Mouse (Mus musculus) lung, adult 18-20 months (tissue): ENCODE measurements around the gene Rnf32.

Source experiments
- DNase-seq, 2 experiments: peaks; one replicate each; pipeline ENCODE4 v3.0.0; 2022; ENCODE audit warnings: mixed read lengths in 2 of 2

The Rnf32 gene

DNA sequence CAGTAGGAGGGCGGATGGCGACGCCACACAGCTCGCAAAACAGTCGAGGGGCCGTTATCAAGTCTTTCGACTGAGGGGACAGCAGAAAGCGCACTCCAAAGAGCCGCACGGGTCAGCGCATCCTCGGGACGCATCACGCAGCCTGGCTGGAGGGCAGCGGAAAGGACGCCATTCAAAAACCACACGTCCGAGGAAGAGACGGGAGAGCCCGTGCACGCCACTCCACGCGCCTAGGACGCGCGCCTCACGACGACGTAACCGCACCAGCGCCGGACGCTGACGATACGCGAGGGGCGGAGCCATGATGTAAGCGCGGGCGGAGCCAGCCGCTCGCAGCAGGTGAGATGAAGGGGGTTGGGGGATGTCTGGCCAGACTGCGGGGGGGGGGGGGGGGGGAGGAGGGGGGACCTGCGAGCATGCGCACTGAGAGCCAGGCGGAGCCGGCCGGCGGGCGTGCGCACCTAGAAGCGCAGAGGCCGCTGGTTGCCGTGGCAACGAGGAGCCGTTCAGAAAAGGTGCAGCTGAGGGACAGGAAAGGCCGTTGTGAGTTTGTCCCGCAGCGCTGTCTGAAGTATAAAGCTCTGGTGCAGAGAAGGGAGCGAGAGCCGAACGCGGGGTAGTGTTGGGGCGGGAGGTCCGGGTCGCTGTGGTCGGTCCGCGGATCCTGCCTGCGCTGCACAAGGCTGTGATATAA is at the start of gene Rnf32:
Gene Rnf32 (plus strand): TSS at position 423 of the 694 bp plus-strand sequence.
- peak; percentile 84 to 88 for DNase-seq

DNA sequence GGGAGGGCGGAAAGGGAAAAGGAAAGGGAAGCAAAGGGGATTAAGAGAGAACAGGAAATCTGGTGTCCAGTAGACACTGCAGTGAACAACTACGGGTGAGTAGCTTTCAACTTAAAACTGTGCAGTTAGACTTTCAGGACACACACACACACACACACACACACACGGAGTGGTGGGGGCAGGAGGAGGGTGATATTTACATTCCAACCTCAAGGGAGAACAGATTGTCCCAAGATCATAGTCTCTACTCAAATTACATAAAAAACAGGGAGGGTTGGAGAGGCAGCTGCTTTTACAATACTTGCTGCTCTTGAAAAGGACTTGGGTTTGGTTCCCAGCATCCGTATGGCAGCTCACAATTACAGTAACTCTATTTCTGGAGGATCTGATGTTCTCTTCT is 45.6 kb upstream of the Rnf32 start:
- peak in 1 of 2 experiments; percentile 2 for DNase-seq

DNA sequence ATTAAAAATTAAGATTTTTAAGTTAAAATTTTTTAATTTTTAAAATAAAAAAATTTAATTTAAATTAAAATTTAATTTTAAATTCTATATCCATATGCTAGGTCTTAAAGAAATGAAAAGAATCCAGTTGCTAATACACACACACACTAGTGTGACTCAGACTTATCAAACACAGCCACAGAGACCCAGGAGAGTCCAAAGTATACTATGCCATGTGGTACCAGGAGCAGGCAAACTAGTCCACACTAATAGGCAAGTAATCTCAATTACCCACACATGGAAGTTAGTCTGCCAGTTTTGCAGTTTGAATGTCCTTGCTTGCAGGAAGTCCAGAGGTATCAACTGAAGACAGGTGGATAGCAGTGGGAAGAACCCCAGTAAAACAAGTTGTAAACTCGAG is 35.9 kb upstream of the Rnf32 start:
- no peak for DNase-seq

DNA sequence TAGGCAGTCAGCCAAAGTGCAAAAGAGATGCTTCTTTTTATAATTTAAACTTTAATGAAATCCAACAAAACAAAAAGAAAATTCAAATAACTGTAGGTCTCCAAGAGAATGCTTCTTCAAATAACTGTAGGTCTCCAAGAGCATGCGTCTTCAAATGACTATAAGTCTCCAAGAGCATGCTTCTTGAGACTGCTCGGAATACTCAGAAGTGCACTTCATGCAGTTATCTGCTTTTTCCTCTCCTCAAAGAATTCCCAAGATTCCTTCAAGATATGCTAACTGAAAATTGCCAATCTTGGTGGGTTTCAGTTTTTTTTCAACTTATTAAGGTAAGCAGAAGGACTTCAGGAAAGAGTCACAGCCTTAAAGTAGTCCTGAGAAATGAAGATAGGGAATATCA is 28.8 kb upstream of the Rnf32 start:
- DNase-seq = no peak

DNA sequence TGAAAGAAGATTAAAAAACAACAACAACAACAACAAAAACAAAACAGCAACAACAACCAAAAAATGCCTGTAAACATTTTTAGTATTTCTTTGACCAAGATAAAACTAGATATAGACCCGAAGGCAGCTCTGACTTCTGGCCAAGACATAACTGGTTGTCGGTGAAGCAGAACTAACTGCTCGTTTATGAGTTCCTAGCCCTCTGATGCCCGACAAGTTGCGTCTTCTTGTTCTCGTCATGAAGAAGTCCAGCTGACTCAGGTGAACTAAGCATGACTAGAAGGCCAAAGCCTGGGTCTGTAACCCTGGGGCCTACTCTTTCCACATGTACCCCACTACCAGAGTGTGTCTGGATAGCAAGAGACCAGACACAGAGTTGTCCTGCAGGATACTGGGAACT is 25.6 kb upstream of the Rnf32 start:
- DNase-seq = no peak

DNA sequence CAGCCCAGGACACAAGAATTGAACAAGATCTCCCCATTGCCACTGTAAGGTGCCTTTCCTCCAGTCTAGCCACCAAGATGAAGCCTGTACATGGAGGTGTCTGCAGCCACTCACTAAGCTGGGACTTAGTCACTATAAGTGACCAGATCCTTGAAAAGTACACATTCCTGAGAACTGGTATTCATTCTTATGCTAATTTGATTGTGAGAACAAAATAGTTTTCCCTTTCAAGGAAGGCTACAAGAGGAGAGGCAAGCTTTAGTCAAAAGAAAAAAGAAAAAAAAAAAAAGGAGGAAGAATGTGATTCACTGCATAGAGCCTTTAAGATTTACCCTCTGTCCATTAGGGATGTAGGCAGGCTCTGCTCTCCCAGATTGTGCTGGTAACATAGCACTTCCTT is 24.6 kb upstream of the Rnf32 start:
- DNase-seq = no peak

DNA sequence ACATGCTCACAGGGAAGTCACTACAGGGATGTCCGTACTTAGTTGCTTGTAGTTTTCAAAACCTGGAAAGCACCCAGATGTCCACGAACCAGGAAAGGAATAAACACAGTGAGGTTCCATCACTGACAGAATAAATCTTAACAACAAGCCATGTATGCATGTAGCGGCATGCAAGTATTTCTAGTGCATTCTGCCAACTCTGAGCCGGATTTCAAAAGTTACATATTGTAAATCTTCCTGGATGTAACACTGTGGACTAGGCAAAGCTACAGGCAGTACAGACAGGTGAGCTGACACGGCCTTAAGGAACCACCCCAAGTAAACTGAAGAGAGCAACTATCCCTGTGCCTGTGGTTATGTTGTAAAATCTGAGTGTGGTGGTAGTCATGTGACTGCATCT is 9.0 kb upstream of the Rnf32 start:
- DNase-seq = no peak

DNA sequence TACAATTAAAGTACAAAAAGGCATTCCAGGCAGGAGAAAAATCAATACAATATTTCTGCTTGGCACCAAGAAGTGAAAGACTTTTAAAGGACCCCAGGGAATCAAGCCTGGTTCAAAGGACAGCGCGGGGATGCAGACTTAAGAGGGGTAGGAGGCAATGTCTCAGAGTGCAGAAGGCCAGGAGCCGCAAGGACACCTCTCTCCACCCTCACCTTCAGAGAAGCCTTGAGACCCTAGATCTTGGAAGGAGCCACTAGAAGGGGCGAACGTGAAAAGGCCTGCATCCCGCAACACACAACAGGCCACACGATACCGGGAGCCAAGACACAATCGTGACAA is 592 bp upstream of the Rnf32 start:
- DNase-seq = no peak

DNA sequence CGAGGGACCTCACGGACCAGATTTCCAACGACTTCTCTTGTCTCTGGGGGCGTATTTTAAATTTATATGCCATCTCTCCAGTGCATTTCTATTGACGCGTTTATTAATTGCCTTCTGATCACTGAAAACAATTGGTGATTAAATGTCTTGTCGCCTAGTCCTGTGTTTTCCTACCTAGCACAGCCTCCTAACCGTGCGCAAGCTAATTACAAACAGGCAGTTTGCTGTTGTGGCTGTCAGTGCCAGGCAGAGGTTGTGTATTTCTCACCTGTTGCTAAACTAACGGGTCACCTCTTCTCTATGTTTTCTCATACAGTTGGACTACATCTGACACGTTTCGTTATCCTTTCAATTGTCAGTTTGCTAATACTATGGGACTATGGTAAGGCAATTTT is 469 bp downstream of the Rnf32 start:
- no peak for DNase-seq

DNA sequence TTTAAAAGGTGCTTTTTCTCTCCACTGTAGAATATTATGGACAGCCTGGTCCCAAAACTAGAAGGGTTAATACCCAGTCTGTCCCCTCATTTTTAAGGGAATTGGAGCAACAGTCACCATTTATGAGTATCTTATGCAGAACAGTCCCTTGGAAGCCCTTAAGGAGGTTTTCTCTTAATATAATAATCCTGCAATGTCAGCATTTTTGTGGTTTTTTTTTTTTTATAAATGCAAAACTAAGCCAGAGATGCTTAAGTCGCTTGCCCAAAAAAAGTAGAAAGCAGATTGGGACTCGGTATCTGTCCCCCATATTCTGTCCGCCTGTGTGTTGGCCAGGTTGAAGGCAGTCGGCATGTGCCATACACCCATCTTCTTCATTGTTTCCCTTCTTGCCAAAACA is 1.4 kb downstream of the Rnf32 start:
- no peak for DNase-seq

DNA sequence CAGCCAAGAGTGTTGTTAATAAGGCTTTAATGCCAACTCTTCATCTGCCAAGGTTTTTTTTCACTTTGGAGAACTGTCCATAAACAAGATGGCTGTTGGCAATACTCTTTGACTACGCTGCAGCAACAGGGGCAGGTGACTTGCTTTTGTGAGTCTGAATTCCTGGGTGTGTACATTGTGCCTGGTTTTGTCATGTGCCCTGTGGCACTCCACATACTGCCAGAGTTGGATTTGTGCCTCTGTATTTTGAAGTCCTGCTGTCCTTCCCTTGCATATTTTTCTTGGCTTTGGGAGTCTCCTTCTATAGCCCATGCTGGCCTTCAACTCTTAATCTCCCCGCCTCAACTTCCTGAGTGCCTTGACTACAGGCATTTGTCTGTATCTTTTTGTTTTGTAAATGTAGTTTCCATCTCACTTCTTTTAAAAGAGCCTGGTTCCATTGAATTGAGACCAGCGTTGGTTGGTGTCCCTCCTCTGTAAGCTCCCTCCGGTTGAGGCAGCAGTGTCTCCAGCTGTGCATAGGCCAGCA is 3.2 kb downstream of the Rnf32 start:
- DNase-seq = no peak

DNA sequence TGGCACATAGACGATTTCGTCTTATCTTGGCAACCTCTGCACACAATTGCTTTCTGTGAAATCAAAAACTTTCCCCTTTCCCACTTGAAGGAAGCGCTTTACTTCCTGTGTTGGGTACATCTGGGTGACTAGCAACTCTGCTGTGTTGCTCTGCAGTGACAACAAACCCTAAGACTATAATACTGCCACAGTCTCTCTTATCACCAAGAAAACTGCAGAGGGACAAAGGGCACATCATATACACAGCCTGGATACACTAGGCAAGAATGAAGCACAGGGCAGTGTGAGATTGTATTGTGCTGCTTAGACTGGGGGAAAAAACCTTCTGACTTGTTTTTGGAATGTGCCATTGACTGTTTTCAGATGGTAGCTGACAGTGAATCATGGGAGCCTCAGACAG is 4.1 kb downstream of the Rnf32 start:
- no peak for DNase-seq

DNA sequence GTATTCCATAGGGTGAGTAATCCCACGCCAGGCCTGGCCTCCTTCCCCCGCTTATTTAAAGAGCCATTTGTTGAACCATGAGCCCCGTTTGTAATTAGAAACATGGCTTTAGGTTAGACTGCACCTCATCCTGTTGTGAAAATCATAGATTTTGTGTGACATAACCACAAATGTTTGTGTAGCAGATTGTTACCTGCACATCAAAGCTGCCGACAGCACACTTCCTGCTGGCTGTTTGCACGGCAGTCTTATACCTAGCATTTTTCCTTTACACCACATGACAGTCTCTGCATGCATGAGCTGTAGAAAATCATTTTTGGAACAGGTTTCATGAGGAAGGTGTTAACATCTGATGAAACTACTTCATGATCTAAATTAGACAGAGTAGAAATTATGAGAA is 9.9 kb downstream of the Rnf32 start:
- DNase-seq = no peak

DNA sequence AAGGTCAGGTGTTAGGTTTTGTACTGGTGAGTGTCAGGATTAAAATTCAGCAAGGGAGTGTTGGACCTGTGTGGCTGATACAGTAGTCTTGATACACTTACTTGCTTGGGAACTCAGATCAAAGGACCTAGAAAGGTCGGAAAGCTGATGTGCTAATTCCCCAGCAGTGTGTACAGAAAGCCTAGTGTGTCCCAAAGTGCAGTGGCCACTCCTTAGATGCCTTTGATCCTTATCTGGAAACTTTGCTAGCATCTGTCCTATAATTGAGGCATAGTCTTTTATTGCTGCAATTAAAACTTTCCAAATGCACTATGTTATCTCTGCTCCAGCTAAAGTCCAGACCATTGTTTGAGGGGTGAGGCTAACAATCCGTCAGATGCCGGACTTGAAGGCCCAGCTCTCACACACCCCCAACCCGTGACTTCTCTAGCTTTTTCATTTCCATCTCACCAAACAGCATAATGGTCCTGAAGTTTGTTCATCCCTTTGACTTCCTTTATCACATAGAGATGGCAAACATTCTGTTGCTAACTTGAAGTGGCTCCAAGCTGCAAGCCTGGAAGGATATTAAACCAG is 16.3 kb downstream of the Rnf32 start:
- no peak for DNase-seq

DNA sequence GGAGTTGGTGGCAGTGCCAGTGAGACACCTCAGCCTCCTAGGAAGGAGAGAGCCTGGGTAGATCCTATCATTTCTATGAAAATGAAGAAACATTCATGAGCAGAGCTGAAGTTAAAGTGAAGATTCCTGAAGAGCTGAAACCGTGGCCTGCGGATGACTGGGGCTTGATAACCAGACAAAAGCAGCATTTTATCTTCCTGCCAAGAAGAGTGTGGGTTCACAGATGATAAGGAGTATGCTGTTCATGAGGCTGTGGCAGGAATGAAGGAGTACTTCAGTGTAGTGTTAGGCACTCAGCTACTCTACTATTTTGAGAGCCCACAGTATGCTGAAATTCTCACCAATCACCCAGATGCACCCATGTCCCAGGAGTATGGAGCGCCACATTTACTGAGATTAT is 22.2 kb downstream of the Rnf32 start:
- no peak for DNase-seq

DNA sequence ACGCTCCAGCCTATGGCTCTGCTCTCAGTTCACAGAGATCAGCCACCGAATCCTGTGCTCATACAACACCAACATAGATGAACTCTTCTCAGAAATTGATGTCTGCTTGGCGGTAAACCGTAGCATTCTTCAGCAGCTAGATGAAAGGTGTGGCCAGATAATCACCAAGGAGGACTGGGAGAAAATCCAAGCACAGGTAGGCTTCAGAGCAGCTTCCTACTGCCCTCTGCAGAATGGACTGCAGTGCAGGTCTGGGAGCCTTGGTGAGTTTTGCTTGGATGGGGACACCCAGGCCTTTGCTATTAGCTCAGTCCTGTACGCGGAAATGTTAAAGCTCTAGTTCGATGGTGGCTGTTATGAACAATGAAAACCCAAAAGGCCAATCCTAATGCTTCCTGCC is 28.3 kb downstream of the Rnf32 start:
- no peak for DNase-seq

DNA sequence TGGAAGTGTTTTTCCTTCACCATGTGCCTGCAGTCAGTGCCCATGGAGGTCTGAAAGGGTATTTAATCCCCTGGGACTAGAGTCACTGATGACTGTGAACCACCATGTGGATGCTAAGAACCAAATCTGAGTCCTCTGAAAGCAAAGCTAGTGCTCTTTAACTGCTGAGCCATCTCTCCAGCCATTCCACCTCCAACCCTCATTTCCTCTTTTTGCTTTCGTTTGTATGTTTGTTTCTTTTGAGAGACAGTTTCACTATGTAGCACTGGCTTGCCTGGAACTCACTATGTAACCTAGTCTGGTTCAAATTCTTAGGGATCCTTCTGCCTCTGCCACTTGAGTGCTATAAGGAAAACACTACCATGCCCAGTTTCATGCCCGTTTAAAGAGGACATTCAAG is 34.7 kb downstream of the Rnf32 start:
- DNase-seq = no peak

DNA sequence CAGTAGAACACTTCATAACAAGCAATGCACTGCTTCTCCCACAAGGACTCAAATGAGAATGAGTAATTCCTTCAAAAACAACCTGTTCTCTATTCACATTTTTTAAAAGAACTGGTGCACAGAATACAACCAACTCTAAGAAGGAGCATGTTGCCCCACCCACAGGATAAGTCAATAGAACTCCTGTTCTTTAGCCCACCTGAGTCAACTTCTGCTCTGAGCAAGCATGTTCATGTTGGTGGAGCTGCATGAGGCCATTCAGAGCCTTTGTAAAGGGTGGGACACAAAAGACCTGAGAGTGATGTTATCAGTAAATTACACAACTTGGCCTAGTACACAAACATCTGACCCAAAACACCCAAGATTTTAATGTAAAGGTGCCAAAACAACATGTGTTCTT is 42.6 kb downstream of the Rnf32 start:
- no peak for DNase-seq

DNA sequence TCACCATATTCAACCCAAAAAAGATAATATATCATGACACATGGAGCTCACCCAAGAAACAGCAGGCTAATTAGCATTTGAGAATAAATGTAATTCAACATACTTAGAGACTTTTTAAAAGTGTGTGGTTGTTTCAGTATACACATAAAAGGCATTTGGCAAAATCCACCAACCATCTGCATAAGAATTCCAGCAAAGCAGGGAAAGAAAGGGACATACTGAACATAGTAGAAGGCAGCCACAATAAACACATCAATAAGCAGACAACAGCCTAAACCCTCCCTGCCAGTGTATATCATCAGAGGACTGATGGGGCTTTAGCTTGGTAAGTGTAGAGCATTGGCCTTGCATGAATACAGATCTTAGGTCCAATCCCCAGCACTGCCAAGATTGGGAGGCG is 49.0 kb downstream of the Rnf32 start:
- no peak for DNase-seq

DNA sequence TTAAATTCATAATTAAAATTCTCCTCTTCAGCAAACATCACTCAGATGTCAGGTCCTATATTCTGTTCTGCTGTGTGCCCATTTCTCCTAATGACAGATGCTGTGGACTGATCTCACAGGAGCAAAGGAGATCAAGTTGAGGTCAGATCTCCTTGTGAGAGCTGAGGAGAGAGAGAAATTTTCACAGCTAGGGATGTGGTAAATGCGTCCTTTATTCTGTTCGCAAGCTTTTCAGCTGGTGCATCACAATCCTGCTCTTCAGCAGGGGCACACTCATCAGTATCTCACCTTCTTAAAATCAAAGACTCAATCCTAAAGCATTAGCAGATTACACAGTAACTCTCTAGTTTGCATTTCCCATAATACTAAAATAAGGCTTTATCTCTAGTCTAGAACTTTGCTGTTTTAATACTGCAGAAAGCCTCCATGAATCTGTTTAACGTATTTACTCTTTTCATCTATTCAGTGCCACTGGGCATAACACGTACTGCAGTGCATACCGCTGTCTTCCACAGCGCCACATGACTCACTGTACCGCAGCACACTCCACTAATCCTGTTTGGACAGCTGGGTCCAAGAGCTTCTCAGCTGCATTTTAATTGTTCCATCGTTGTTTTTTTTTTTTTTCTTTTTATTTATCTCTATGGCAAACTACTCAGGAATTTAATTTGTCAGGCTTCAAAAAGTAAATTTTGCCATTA is 55.2 kb downstream of the Rnf32 start:
- DNase-seq = no peak

DNA sequence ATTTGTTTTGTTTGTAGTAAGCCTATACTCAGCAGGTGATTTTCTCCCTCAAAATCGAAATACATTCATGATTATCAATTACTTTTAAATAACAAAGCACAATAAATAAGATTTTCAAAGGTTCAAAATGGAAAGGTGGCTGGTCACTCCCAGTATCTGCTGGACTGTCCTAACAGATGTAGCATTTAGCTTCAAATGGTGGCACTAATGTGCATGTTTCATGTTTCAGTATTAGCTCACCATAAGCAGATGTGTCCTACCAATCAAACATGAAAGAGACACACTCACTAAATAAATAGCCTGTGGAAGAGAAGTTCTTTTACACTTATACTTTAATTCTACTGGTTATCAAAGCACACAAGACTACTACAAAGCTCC is 55.7 kb downstream of the Rnf32 start:
- DNase-seq = no peak

DNA sequence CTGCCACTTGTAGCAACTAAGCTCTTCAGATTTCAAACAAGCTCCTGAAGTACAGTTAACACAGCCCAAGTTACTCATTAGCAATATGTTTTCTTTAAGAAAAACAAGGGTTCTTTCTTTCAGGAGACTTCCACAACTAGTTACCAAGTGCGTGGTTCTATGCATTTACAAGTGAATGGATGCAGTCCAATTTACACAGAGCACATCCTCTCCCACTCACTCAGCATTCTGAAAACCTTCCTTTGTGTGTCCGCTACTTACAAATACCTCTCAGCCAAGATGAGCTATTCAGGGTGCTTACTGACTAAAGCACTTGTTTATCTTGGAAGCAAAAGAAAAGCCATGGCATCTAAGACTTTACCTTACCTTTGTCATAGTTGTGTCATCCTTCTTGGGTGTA is 58.1 kb downstream of the Rnf32 start:
- DNase-seq = no peak

DNA sequence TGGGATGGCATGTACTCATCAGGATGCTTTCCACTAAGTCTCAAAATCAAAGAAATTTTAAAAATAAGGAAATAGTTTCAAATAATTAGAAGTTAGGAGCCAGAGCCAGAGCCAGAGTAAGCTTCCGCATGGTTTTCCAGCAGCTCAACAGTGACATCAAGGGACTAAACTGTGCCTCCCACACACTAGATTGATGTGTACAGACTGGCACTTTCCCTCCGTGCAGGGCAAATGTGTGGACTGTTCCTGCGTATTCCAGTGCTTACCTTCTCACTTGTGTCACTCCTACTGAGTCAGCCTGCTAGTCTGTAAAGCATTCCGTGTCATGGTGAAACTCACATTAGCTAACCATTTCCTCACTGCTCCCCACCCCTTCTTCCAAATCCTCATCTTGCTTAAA is 75.1 kb downstream of the Rnf32 start:
- DNase-seq = no peak

DNA sequence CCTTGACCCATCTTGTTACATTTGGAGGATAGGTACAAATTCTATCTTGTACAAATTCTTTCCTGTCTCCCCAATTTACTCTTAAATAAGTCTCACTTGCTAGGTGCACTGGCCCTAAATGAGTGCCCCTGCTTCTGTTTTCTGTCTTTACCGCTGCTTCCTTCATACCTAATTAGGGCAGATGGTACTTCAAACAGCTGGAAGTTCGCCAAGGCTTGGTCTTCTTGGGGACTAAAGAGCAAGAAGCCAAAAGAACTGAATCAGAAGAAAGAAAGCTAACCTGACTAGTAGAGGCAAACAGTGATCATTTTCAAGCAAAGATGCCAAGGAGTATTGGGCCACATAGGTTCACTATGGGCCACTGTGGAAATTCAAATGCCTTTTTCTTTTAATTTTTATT is 77.6 kb downstream of the Rnf32 start:
- no peak for DNase-seq

DNA sequence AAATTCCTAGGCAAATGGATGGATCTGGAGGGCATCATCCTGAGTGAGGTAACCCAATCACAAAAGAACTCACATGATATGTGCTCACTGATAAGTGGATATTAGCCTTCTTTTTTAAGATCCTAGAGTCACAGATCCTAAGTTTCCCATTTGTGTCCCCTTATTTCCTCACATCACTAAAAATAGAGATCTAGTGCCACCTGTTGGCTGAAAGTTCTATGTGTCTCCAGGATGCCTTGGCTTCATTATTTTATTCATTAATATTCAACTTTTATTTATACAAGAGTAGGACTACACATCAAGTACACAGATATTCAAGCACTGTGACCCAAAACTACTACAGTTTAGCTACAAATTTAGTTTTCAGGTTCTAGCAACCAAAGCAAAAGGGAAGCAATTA is 79.0 kb downstream of the Rnf32 start:
- DNase-seq = no peak
